18 mouse cellular contexts compared by ENCODE assay signal in the genomic region with DNA sequence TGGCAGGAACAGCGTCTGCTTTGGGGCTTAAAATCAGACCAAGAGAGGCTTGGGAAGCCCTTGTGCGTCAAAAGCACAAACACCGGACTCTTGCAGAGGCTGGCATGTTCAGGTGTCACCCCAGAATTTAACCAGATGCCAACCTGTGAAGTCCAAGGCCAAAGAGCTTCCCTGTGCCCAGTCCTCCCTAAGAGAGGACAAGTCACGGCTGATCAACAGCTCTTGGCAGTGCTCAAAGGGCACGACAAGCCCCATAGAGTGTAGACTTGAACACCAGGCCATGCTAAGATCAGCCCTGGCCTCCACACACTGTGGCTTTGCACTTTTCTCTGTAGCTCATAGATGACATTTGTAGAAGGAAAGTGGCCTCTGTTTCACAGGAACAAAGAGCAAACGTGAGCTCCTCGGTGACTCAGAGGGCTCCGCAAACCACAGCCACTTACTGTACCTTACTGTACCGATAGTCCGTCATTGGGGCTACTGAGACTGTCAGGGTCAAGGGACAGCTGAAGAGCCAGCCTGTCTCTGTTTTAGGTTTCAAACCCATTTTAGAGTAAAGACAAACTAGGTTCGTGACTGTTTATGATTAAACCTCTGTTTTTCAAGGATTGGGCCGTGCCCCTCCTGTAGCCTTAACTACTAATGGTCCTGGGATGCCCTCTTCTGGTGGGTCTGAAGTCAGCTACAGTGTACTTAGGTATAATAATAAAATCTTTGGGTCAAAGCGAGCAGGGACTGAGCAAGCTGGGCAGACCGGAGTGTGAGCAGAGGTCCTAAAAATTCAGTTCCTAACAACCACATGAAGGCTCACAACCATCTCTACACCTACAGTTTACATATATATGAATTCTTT. TPM values are rescaled to one million over a fixed set of nuclear protein-coding genes. Genes with fewer than 3 reads are reported as not detected.
DNase-seq lines count a peak whose midpoint lies in the region; ATAC-seq and TF ChIP-seq lines count a peak whose summit lies in the region.
"Had no signal": no experiment of that assay in that cellular context is flagged by ENCODE, and none has a peak within 500 bp of the region (broad histone marks: within the 10 kb centered on the region; RNA-seq: fewer than 3 reads in every experiment).

No protein-coding gene starts in this region.

- no peak for DNase-seq in forebrain, postnatal 0 days
- no peak for DNase-seq in forebrain, embryonic 11.5 days (ENCODE audit: low spot score)
- no peak for DNase-seq in liver, embryonic 14.5 days (ENCODE audit: low read depth in 3 of 3, low spot score in 3 of 3)
- DNase-seq in A20 (ENCODE audit: low read depth, low spot score) (peak; percentile 41), ZHBTc4 (ENCODE audit: low read depth, low spot score) (peak; percentile 40)
- no peak for DNase-seq in frontal cortex, postnatal 10 days (ENCODE audit: low spot score in 2 of 2)
- no peak for DNase-seq in kidney, adult 8-10 months
- DNase-seq: cerebellum, adult 11 months; cerebellum, postnatal 36 days; kidney, adult 11 months; lung, postnatal 36 days had no signal

- TF ChIP-seq EP300 in liver, embryonic 14.5 days (IDR thresholded peaks at IDR 0.05; ENCODE audit: low read depth): no peak

- no peak for ATAC-seq in forebrain, postnatal 0 days
- ATAC-seq in forebrain, embryonic 11.5 days (replicated peaks; ENCODE audit: low FRiP score): no peak
- no peak for ATAC-seq in liver, embryonic 14.5 days (ENCODE audit: insufficient read depth)
- no peak for ATAC-seq in liver, embryonic 12.5 days
- ATAC-seq: midbrain, embryonic 13.5 days had no signal

- H3K9me3 ChIP-seq in forebrain, postnatal 0 days (ENCODE audit: low read length): no peaks in the 10 kb centered on the region
- no peaks in the 10 kb centered on the region for H3K9me3 ChIP-seq in forebrain, embryonic 11.5 days (ENCODE audit: control insufficient read depth, low read length)
- H3K9me3 ChIP-seq in liver, embryonic 14.5 days (ENCODE audit: control insufficient read depth, low read length): no peaks in the 10 kb centered on the region
- H3K9me3 ChIP-seq in liver, embryonic 12.5 days (replicated peaks): no peaks in the 10 kb centered on the region
- H3K9me3 ChIP-seq: embryonic facial prominence, embryonic 12.5 days; midbrain, embryonic 13.5 days had no signal

- H3K4me1 ChIP-seq in forebrain, postnatal 0 days (ENCODE audit: insufficient read depth): peaks cover 14% of the 10 kb centered on the region
- peaks cover 4% of the 10 kb centered on the region; the same call in 1 of the 2 replicates for H3K4me1 ChIP-seq in forebrain, embryonic 11.5 days (replicated peaks; ENCODE audit: control insufficient read depth, insufficient read depth, low read length)
- no peaks in the 10 kb centered on the region for H3K4me1 ChIP-seq in liver, embryonic 14.5 days (replicated peaks; ENCODE audit: control insufficient read depth in 2 of 2, insufficient read depth in 2 of 2, low read length in 1 of 2)
- H3K4me1 ChIP-seq in liver, embryonic 12.5 days: 0 out of 2 replicates have a peak, but pooled peaks cover 3% of the 10 kb centered on the region

- TF ChIP-seq CTCF in forebrain, postnatal 0 days (IDR thresholded peaks at IDR 0.05; ENCODE audit: low read depth): peak; percentile 25; the same call in 1 of the 2 replicates
- TF ChIP-seq CTCF in liver, embryonic 14.5 days (IDR thresholded peaks at IDR 0.05; ENCODE audit: low read depth): peak; percentile 34; the same call in 1 of the 2 replicates

- H3K36me3 ChIP-seq in forebrain, postnatal 0 days (ENCODE audit: insufficient read depth): no peaks in the 10 kb centered on the region
- no peaks in the 10 kb centered on the region for H3K36me3 ChIP-seq in forebrain, embryonic 11.5 days (ENCODE audit: control insufficient read depth, insufficient read depth, low read length)
- no peaks in the 10 kb centered on the region for H3K36me3 ChIP-seq in liver, embryonic 14.5 days (replicated peaks; ENCODE audit: control insufficient read depth, insufficient read depth, low read depth)
- H3K36me3 ChIP-seq in liver, embryonic 12.5 days: no peaks in the 10 kb centered on the region
- H3K36me3 ChIP-seq: embryonic facial prominence, embryonic 12.5 days; midbrain, embryonic 13.5 days had no signal

- H3K27me3 ChIP-seq in forebrain, postnatal 0 days (ENCODE audit: insufficient read depth, low read length): no peaks in the 10 kb centered on the region
- no peaks in the 10 kb centered on the region for H3K27me3 ChIP-seq in forebrain, embryonic 11.5 days (ENCODE audit: control insufficient read depth, insufficient read depth, low read length)
- H3K27me3 ChIP-seq in liver, embryonic 14.5 days (ENCODE audit: control insufficient read depth, insufficient read depth, low read length): no peaks in the 10 kb centered on the region
- peaks cover 7% of the 10 kb centered on the region; the same call in 1 of the 2 replicates for H3K27me3 ChIP-seq in liver, embryonic 12.5 days (replicated peaks)
- H3K27me3 ChIP-seq: embryonic facial prominence, embryonic 12.5 days; midbrain, embryonic 13.5 days had no signal

- no peak overlapping the region for H3K4me3 ChIP-seq in forebrain, postnatal 0 days (ENCODE audit: low read depth, low read length)
- H3K4me3 ChIP-seq in forebrain, embryonic 11.5 days (ENCODE audit: low read depth, low read length): no peak overlapping the region
- H3K4me3 ChIP-seq in liver, embryonic 14.5 days (ENCODE audit: insufficient read depth in 1 of 2, low read depth in 2 of 2, low read length in 2 of 2): no peak overlapping the region
- no peak overlapping the region for H3K4me3 ChIP-seq in liver, embryonic 12.5 days
- H3K4me3 ChIP-seq: embryonic facial prominence, embryonic 12.5 days; midbrain, embryonic 13.5 days had no signal

- no peak overlapping the region for H3K4me2 ChIP-seq in forebrain, postnatal 0 days (ENCODE audit: low read depth)
- no peak overlapping the region for H3K4me2 ChIP-seq in forebrain, embryonic 11.5 days (ENCODE audit: low read depth, low read length, severe bottlenecking)
- H3K4me2 ChIP-seq in liver, embryonic 14.5 days (ENCODE audit: low read depth): no peak overlapping the region
- H3K4me2 ChIP-seq in liver, embryonic 12.5 days: no peak overlapping the region
- H3K4me2 ChIP-seq: embryonic facial prominence, embryonic 12.5 days; midbrain, embryonic 13.5 days had no signal

- 77% methylated on average over 14 of the region's 14 CpGs for WGBS in forebrain, postnatal 0 days
- 86% methylated on average over 14 of the region's 14 CpGs for WGBS in forebrain, embryonic 11.5 days
- WGBS in liver, embryonic 14.5 days (ENCODE audit: insufficient replicate concordance): 68% methylated on average over 14 of the region's 14 CpGs
- 70% methylated on average over 14 of the region's 14 CpGs for whole genome bisulfite sequencing in liver, embryonic 12.5 days (ENCODE audit: insufficient replicate concordance)

- no peak overlapping the region for H3K27ac ChIP-seq in forebrain, postnatal 0 days (ENCODE audit: low read depth, low read length)
- no peak overlapping the region for H3K27ac ChIP-seq in forebrain, embryonic 11.5 days (ENCODE audit: low read depth, low read length)
- no peak overlapping the region for H3K27ac ChIP-seq in liver, embryonic 14.5 days
- H3K27ac ChIP-seq in liver, embryonic 12.5 days: no peak overlapping the region
- H3K27ac ChIP-seq: embryonic facial prominence, embryonic 12.5 days; midbrain, embryonic 13.5 days had no signal

- no peak overlapping the region for H3K9ac ChIP-seq in forebrain, postnatal 0 days
- H3K9ac ChIP-seq in forebrain, embryonic 11.5 days (ENCODE audit: low read length): no peak overlapping the region
- no peak overlapping the region for H3K9ac ChIP-seq in liver, embryonic 14.5 days (replicated peaks)
- no peak overlapping the region for H3K9ac ChIP-seq in liver, embryonic 12.5 days
- H3K9ac ChIP-seq: embryonic facial prominence, embryonic 12.5 days; midbrain, embryonic 13.5 days had no signal

RNA-seq across cellular contexts. Expression of gene Car5a, which starts 11.8 kb away (rescaled TPM):
- 0.23 TPM in 1 of 2 replicates, not detected in the other for total RNA-seq in forebrain, postnatal 0 days (2014; rRNA removed)
- polyA plus RNA-seq in forebrain, postnatal 0 days (2015; fragmentation: Nextera tagmentation; extraction: Ambion mirVana): 0.48 and 0.52 TPM in 2 replicates
- not detected in 2 replicates for polyA plus RNA-seq in forebrain, embryonic 11.5 days (2014; fragmentation: Nextera tagmentation; extraction: Ambion mirVana)
- polyA plus RNA-seq in liver, embryonic 14.5 days (2012; rRNA removed): 0.87 and 1.1 TPM in 2 replicates
- 1.3 and 1.4 TPM in 2 replicates for polyA plus RNA-seq in liver, embryonic 14.5 days (2014; fragmentation: Nextera tagmentation; extraction: Ambion mirVana)
- polyA plus RNA-seq in liver, embryonic 12.5 days (2016; fragmentation: Nextera tagmentation; extraction: Ambion mirVana): 0.69 and 0.85 TPM in 2 replicates
- total RNA-seq: adrenal gland, adult 18-20 months; gastrocnemius, adult 18-20 months; heart, postnatal 25 days had no signal
- polyA plus RNA-seq: embryonic facial prominence, embryonic 12.5 days; limb, embryonic 14.5 days had no signal

RNA-seq across cellular contexts. Expression of gene Banp, which starts 16.7 kb away (rescaled TPM):
- 37.9 and 44.1 TPM in 2 replicates for total RNA-seq in forebrain, postnatal 0 days (2014; rRNA removed)
- 29.3 and 30.0 TPM in 2 replicates for polyA plus RNA-seq in forebrain, postnatal 0 days (2015; fragmentation: Nextera tagmentation; extraction: Ambion mirVana)
- 53.1 and 60.9 TPM in 2 replicates for polyA plus RNA-seq in forebrain, embryonic 11.5 days (2014; fragmentation: Nextera tagmentation; extraction: Ambion mirVana)
- 20.8 and 23.0 TPM in 2 replicates for polyA plus RNA-seq in liver, embryonic 14.5 days (2012; rRNA removed)
- polyA plus RNA-seq in liver, embryonic 14.5 days (2014; fragmentation: Nextera tagmentation; extraction: Ambion mirVana): 12.0 and 13.6 TPM in 2 replicates
- 22.4 and 25.4 TPM in 2 replicates for polyA plus RNA-seq in liver, embryonic 12.5 days (2016; fragmentation: Nextera tagmentation; extraction: Ambion mirVana)

RNA-seq across cellular contexts. Expression of gene Slc7a5, which starts 25.4 kb away (rescaled TPM):
- total RNA-seq in forebrain, postnatal 0 days (2014; rRNA removed): 58.1 and 99.4 TPM in 2 replicates
- 64.7 and 67.9 TPM in 2 replicates for polyA plus RNA-seq in forebrain, postnatal 0 days (2015; fragmentation: Nextera tagmentation; extraction: Ambion mirVana)
- polyA plus RNA-seq in forebrain, embryonic 11.5 days (2014; fragmentation: Nextera tagmentation; extraction: Ambion mirVana): 37.1 and 43.0 TPM in 2 replicates
- 40.0 and 40.9 TPM in 2 replicates for polyA plus RNA-seq in liver, embryonic 14.5 days (2012; rRNA removed)
- 36.7 and 40.7 TPM in 2 replicates for polyA plus RNA-seq in liver, embryonic 14.5 days (2014; fragmentation: Nextera tagmentation; extraction: Ambion mirVana)
- 52.6 and 58.9 TPM in 2 replicates for polyA plus RNA-seq in liver, embryonic 12.5 days (2016; fragmentation: Nextera tagmentation; extraction: Ambion mirVana)

Comparison
In these comparisons a context has a peak if more than half of its experiments do, and no peak if none do; other contexts are left out.
1. DNase-seq: peak in A20 (single experiment) and ZHBTc4 (single experiment); none in forebrain, postnatal 0 days (single experiment), forebrain, embryonic 11.5 days (single experiment), liver, embryonic 14.5 days (0 of 3), frontal cortex, postnatal 10 days (0 of 2) and kidney, adult 8-10 months (0 of 2).